Mouse (Mus musculus) lung, postnatal 4 days (tissue): Measurements from ENCODE around the gene Espn.
A peak's percentile ranks its signal among the peaks of the same experiment; 100 is the strongest.

Experiments
- DNase-seq, 2 experiments: peaks; one replicate each; pipeline ENCODE4 v3.0.0; 2021

The Espn gene

DNA sequence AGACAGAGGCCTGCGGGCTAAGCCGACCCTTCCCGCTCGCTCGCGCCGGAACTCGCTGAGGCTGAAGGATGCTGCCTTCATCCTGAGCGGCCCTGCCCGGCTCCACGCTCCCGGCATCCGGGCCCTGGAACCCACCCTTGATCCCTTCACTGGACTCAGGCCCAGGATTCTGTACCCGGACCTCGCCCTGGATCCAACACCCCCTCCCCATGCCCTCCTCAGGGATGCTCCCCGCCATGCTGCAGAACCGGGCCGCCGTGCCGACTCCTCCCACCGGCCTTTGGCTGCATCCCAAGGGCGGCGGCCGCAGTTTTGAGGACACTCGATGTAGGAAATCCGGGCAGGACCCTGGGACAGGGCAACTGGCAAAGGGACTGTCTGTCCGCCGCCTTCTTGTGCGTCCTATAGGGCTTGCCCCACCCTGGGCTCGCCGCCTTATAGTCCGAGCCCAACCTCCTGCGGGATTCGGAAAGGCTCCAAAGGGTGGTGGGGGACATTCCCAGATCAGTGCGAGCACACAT, 26.2 kb upstream of the Espn start:
- peak; percentile 78 to 85 for DNase-seq

DNA sequence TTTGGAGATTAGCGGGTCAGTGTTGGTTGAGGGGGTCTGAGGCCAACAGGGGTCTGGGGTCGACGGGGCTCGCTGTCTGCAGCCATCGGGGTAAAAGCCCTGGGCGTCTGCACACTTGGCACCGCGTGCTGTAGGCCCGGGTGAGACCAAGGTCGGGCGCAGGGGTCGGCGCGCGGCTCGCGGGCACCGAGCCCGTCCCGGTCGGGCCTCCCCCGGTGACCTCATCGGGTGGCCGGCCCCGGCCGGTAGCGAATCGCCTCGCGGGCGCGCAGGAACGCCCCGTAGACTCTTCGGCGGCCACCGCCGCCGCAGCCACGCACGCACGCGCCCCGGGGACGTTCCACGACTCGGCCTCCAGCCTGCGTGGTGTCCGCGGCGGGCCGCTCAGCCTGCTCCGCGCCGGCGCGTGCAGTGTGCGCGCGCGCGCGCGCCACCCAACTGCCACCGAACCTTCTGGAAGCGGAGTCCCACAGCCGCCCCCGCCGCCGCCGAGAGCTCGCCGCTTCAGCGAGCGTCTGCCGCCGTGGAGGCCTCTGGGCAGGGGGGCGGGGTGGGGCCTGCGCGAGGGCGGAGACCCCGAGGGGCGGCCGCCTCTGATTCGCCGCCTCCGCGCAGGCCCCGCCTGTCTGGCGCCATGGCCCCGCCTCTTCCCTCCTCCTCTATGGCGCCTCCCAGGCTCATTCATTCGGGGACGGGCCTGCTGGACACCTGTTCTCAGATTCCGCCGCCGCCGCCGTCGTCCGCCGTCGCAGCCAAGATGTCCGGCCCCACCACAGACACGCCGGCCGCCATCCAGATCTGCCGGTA, 25.6 kb upstream of the Espn start, which contains the start of gene Acot7:
Gene Acot7, plus strand, starts transcription at position 598 of the 807 bp plus-strand sequence.
- DNase-seq, result peak; percentile 93 to 95

DNA sequence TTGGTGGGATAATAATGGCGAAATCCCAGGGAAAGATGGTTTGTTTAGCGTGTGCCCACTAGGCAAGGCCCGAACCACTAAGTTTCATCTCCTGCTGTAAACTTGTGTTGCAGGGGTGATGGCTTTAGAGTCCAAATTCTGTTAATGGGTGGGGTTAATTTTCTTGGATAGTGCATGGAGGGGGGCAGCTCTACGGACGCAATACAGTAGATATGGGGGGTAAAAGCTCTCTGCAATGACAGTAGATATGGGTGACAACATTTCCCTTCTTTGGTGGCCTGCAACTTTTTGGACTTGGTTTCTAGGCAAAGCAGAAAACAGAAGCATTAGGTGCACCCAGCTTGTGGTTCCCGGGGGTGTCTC, 25.0 kb upstream of the Espn start:
- DNase-seq, result no peak

DNA sequence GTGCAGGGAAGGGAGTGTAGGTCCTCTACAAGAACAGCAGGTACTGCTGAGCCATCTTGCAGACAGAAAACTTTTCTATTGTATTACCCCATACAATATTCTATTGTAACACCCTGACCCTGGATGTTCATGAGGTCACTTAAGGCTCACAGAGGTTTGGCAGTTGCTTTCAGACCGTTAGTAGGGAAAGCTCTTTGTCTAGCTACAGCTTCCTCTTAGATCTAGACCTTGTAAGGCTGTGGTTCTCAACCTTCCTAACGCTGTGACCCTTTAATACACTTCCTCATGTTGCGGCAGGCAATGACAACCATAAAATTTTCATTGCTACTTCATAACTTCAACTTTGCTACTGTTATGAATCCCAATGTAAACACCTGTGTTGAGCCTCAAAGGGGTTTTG, 24.5 kb upstream of the Espn start:
- no peak for DNase-seq

DNA sequence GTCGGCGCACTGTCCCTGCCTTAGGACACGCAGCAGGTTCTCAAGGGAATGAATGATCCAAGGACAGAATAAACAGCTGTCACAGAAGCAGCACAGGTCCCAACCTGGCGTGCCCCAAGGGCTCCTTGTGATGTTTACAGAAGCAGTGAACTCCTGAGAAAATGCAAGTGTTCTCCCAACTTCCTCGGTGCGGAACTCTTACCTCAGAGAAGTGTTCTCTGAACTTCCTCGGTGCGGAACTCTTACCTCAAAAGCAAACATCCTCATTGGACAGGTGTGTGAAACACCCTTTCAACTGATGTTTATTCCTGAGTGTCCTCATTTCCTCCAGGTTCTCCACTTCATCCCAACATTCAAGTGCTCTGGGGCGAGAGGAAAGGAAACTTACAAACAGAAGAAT, 21.8 kb upstream of the Espn start:
- peak in 1 of 2 experiments; percentile 69 for DNase-seq

DNA sequence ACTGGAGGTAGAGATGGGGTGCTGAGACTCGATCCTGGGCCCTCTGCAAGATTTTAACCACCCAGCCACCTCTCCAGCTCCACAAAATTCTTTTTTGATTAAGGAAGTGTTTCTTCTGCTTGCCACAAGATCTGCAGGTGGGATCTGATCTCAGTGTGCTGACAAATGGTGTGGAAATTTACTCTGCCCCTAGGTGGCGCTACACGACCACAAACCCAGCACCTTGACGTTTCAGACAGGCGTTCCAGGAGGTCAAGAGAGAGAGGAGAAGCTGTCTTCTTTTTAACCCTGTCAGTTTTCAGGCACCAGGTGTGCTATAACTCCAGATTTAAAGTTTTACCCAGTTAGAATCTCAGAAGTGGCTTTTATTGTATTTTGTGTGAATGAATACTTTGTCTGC, 20.9 kb upstream of the Espn start:
- DNase-seq, result peak; percentile 71 to 85

DNA sequence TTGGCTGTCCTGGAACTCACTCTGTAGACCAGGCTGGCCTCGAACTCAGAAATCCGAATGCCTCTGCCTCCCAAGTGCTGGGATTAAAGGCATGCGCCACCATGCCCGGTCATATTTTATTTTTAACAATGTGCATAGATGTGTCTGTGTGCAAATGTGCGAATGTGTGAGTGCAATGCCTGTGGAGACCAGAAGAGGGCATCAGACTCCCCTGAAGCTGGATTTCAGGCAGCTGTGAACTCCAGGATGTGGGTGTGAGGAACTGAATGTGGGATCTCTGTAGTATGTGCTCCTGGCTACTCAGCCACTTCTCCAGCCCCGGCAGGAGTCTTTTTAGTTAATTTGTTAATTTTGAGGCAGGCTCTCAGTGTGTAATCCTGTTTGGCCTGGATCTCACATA, 19.4 kb upstream of the Espn start:
- DNase-seq, result no peak

DNA sequence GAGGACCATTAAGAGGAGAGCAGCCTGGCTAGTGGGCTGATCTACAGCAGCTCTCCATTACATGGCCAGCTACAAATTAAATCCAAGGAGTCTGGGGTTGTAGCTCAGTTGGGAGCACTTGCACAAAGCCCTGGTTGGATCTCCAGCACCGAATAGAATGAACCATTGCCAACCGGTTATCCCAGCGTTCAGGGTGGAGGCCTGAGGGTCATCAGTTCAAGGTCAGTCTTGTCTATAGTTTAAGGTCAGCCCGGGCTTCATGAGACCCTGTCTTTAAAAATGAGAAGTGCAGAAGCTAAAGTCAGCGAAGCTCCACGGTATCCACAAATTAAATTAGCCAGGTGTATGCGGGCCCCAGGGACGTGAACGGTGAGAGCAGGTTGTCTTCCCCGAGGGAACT, 18.1 kb upstream of the Espn start:
- DNase-seq, result no peak

DNA sequence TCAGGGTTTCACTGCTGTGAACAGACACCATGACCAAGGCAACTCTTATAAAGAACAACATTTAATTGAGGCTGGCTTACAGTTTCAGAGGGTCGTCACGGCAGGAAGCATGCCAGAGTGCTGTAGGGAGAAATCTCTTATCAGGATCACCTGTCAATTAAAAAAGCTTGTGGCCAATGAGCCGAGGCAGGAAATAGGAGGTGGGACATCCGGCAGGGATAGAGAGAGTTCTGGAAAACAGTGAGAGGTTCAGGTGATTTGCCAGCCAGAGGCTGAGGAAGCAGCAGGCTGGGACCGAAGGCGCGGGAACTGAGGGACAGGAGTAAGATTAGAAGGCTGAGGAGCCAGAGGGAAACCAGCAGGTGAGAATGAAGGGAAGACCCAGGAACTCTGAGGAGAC, 16.9 kb upstream of the Espn start:
- no peak for DNase-seq

DNA sequence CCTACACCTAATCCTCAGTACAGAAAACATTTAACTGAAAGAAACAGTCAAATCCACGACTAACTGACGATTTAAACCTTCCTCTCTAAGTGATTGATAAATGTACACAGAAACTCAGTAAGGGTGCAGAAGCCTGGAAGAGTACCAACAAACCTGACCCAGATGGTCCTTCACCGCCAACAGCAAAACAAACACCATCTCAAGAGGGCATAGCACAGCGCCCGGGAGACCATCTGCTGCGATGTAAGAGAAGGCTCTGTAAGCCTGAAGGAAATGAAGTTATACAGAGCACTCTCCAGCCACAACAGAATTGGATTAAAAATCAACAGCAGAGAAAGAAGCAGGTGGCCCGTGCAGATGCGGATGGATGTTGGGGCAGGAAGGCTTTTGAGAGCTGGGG, 15.9 kb upstream of the Espn start:
- DNase-seq, result peak; percentile 55 to 74

DNA sequence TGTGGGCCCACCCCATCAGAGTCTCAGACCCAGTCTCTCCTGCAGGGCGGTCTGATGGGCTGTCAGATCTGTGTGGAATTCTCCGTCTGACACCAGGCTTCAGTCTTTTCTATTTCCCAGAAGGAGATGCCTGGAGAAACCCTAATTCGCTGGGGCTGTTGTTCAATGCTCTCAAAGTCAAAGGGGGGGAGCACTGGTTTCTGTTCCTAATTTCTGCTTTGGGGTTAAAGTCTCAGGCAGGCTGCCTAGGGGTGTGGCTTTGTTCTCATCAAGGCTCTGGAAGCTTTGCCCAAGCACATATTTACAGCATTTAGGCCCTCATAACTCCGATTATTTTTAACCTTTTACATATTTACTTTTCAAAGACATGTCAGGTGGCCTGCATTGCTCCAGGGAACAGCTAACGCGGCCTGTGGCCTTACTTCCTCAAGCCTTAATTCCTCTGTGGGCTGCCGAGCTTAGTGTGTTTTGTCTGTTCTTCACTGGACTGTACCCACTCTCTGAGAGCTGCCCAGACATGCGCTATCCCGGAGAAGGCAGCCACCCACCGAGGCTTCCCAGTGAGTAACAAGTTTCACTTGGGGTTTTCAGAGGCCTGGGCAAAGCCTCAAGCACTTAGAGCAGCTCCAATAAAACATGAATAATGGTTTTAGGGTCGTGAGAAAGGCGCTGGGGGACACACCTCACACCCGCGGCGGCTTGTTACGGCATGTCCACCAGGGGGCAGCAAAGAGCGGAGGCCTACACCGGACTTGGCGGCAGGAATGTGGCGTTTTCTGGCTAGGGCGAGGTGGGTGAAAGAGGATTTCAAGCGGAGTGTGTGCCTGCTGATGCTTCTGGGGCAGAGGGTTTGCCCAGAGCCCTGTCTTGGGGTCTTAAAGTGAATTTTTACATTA, 13.1 kb upstream of the Espn start:
- peak; percentile 76 to 85 for DNase-seq

DNA sequence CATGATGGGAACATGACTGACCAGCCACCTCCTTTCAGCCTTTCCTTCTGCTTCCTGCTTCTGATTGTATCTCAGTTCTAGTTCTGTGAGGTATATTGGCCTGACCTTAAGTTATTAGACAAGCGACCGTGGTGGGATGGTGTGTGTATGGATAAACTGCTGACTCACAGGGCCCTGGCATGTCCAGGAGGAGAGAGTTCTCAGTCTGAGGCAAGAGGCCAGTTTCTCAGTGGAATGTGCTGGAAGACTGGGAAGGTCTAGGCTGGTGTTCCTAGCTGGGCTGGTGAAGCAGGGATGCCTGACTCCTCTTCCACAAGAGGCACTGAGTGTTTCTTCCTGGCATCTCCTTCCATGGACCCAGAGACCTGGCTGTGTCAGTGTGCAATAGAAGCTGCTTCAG, 10.6 kb upstream of the Espn start:
- DNase-seq, result no peak

DNA sequence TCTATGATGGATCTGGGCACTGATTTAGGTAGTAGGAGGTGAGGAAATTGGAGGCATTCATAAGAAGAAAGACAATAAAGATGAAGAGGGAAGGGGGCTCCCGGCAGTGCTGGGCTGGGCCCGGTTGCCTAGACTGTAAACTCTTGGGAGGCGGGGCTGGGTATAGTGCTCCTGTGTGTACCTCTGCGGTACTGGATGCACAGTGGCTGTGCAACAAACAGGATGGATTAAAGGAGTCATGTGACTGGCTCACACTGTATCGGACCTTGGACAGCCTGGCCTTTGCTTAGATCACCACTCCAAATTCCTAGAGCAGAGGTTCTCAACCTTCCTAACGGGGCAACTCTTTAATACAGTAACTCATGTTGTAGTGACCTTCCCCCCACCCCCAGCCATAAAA, 9.4 kb upstream of the Espn start:
- no peak for DNase-seq

DNA sequence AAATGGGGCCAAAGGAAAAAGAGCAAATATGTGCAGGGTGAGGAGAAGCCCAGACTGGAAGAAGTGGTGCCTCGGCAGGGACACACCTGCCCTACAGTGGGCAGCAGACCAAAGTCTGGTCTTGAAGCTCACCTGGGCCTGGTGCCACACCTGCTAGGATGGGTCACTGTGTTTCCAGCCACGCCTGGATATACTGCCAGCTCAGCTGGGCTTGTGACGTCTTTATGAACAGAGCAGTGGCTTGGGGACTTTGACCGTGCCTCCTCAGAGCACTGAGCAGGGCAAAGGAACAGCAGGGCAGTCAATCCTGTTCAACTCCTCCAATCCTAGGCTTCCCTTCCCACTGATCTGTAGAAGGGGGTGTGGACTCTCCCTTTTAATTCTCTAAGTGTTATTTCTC, 8.6 kb upstream of the Espn start:
- DNase-seq, result no peak

DNA sequence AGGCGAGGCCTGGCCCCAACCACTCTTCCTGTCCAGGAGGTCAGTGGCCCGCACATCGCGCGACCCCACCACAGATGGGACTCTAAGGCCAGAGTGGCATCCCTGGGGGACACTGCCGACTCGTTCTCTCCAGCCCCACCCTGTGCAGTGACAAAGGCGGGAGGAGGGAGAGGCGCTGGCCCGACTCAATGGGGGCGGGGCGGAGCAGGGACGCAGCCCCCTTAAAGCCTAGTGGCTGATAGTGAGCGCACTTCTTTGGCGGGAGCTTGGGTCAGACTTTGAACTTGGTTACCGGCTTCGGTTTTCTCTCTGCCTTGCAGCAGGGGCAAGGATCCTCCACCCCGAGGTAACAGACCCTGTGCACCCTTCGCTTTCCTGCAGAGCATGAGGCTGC, 7.1 kb upstream of the Espn start:
- DNase-seq, result no peak

DNA sequence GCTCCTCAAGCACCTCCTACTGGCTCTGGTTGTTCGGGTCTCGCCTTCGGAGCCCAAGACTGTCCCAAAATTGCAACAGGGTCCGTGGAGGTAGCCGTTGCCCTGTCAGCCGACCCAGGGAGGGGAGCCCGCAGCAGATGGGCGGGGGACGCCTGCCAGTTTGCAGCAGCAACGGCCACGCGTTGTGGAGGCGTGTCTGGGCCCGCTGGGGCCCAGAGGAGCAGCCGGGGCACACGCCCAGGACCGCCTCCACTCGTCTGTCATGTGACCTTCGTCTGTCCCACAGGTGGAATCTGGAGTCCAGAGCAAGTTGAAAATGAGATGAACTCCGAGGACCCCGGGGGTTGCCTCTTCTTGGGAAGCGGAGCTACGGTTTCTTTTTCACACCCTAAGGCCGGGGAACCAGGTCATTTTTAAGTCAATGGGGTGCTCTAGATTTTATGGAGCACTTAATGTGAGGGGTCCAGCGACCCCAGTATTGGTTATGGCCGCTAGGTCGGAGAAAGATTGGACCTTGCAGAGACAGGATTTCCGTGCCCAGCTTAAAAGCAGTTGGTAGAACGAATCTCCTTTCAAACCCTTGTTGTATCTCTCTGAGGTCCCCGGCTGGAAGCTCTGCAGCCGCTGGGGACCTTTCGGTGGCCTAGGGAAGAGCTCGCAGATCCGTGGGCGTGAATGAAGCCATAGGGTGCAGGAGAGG, 6.6 kb upstream of the Espn start, which contains the start of gene Hes2:
Gene Hes2, plus strand, starts transcription at position 283 of the 700 bp plus-strand sequence.
- no peak for DNase-seq

DNA sequence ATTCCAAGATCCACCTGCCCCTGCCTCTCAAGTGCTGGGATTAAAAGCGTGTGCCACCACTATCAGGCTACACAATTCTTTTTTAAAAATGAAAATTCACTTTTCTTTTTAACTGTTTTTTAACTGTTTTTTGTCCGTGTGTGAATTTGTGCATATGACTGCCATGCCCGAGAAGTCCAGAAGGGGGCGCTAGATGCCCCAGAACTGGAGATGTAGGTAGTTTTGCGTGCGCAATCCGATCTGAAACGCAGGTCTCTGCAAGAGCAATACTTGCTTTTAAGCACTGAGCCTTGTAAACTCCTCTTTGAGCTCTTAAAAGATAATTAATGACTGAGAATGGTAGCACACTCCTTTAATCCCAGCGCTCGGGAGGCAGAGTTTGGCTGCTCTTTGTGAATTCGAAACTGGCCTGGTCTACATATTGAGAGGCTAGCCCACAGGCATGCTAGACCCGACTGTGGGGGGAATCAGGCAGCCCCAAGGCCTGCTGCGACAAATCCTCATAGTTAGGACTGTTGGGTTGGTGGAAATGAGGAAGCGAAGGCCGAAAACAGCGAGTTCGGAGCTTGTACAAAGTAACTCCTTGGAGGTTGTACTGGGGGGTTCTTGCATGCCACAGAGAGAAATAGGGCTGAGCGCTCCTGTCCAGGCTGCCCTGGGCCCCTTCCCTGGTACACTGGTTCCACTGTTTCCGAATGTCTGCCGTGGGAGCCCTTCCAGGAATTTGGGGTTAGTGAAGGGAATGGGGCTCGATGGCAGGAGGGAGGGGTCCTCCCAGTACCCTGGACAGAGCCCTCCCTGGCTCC, 5.8 kb upstream of the Espn start:
- peak in 1 of 2 experiments; percentile 54 for DNase-seq

DNA sequence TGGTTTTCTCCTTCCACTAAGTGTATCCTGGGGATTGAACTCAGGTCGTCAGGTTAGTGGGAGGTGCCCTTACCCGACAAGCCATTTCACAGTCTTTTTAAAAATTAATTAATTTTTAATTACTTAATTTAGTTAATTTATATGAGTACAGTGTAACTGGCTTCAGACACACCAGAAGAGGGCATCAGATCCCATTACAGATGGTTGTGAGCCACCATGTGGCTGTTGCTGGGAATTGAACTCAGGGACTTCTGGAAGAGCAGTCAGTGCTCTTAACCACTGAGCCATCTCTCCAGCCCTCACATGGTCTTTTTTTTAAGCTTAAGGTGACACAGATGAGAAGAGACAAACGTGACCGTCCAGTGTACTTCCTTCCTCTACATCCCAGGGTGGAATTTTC, 2.8 kb upstream of the Espn start:
- DNase-seq, result no peak

DNA sequence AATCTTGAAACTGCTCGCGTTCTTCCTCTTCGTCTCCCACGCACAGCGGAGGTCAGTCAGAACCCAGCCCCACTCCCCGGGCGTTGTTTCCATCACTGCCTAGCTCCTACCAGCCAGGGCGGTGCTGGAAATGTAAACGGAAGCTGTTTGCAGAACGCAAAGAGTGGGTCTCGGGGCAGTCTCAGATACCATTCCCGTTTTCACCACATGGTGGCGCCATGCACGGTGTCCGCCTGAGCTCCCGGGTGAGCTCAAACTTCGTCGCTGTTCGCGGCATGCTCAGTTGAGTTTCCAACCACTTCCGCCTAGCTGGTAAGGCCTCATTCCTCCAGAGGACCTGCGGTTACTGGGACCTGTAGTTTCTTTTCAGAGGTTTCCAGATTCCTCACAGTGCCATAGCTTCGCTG, 1.6 kb upstream of the Espn start:
- peak; percentile 89 to 94 for DNase-seq

DNA sequence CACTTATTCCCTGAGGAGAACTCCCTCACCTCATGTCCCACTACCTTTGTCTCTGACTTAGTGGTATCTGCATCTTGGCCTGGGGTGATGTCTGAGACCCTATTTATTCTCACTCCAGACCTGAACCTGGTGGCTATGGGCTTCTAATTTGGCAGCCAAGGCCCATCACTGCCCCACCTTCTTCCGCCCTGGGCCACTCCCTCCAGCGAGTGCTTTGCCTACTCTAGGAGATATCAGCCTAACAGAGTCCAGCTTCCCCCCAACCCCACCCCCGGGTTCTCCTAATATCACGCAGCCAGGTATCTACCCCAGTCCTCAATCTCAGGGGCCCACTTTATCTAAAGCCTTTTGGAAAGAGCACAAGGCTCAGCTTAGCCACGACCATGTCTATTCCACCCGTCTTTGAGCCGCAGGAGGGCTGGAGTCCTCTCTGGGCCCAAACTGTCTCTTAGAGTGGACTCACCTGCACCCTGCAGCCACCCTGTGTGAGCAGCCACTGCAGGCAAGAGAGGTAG, 663 bp downstream of the Espn start:
- no peak for DNase-seq

DNA sequence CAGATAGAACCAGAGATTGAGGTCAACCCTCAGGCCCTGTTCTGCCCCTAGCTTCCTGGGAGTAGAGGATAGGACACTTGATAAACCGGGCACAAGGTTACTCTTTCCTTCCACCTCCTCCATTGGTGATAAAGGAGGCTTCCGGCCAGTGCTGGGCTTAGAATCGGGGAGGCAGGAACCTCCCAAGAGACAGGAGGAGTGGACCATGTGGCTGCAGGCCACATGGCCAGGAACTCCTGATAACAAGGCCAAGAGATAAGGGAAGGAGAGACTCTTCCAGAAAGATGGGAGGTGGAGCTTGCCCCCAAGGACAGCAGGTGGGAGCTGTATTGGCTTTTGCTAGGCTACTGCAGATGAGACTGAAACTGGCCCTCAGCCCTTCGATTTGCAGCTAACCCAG, 1.6 kb downstream of the Espn start:
- no peak for DNase-seq
